Mouse (Mus musculus) liver, embryonic 16.5 days (tissue): ENCODE results near the gene Gabra3. TPM values are rescaled to one million over a fixed set of nuclear protein-coding genes. Genes with fewer than 3 reads are reported as not detected.

Experiments used
- ATAC-seq: fragments of 200-750 bp; cut with Nextera tagmentation; 2 replicates; pipeline ENCODE4 v1.8.0; 2017; ENCODE audit warnings: low read depth, mild to moderate bottlenecking, moderate number of reproducible peaks, moderate library complexity
- H3K27ac ChIP-seq: fragments of 300-500 bp; sonication (generic); 2 replicates; pipeline ENCODE4 v1.5.1; 2014; ENCODE audit warnings: mild to moderate bottlenecking, low read length
- H3K27me3 ChIP-seq: fragments of 300-500 bp; sonication (generic); 2 replicates; pipeline ENCODE4 v1.6.1; 2014; ENCODE audit warnings: low read depth, low read length, mixed read lengths; ENCODE audit not compliant: control insufficient read depth, insufficient read depth
- H3K36me3 ChIP-seq: fragments of 300-500 bp; sonication (generic); 2 replicates; pipeline ENCODE4 v1.6.1; 2014; ENCODE audit warnings: mild to moderate bottlenecking; ENCODE audit not compliant: control insufficient read depth, insufficient read depth
- H3K4me1 ChIP-seq: fragments of 300-500 bp; sonication (generic); 2 replicates; pipeline ENCODE4 v1.6.1; 2014; ENCODE audit warnings: low read depth, low read length, mixed read lengths; ENCODE audit not compliant: control insufficient read depth
- H3K4me2 ChIP-seq: fragments of 300-500 bp; sonication (generic); 2 replicates; pipeline ENCODE4 v1.6.1; 2014; ENCODE audit warnings: low read depth, low read length, mixed read lengths
- H3K4me3 ChIP-seq: fragments of 300-500 bp; sonication (generic); 2 replicates; pipeline ENCODE4 v1.5.1; 2014; ENCODE audit warnings: low read depth, mild to moderate bottlenecking, low read length
- H3K9ac ChIP-seq: fragments of 300-500 bp; sonication (generic); 2 replicates; pipeline ENCODE4 v1.6.1; 2014; ENCODE audit warnings: low read depth, low read length
- H3K9me3 ChIP-seq: fragments of 300-500 bp; sonication (generic); replicated peaks from 2 replicates; pipeline ENCODE4 v1.6.1; 2016; ENCODE audit warnings: low read length; ENCODE audit not compliant: control insufficient read depth
- WGBS: fragments of 180-500 bp; shearing (Covaris S2); extraction: QIAGEN DNeasy Blood & Tissue Kit; methylation state at CpG from one replicate; pipeline ENCODE4 v1.1.7; 2014; ENCODE audit not compliant: insufficient replicate concordance; 5-methylcytosine and 5-hydroxymethylcytosine counted together
- polyA plus RNA-seq: library from polyadenylated mRNA; unstranded; fragments of >200 nt; fragmentation: Nextera tagmentation; extraction: Ambion mirVana; gene quantifications from 2 replicates; pipeline ENCODE4 v1.2.1, GENCODE M21; 2015

Gene Gabra3
- polyA plus RNA-seq, result 0.11 and 0.19 TPM in 2 replicates

DNA sequence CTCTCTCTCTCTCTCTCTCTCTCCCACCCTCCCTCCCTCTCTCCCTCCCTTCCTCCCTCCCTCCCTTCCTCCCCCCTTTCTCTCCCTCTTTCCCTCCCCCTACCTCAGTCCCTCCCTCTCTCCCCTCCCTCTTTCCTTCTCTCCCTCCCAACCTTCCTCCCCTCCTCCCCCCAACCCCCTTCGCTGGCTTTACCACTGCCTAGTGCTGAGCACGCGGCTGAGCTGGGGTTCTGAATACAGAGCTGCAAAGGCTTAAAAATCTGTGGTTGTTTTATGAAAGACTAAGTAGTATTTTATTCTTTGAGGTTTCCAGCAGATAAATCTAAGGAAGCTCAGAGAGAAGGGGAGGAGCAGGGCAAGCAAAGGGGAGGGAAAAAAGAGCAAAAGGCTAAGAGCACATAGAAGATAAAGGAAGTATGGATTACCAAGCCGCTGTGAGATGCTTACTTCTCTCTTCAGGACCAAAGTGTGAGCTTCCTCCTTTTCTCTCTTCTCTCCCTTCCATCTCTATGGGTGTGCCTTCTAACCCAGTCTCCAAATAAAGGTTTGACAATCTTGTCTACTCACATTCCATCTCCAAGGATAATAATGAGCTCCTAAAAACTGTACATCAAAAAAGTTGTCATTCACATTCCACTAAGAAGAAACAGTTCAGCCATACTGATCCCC is at the start of gene Gabra3:
Gabra3 (minus strand) TSS at position 619 of the 669 bp plus-strand sequence.
- WGBS, result 19% methylated on average over 4 of the region's 4 CpGs
- ATAC-seq, result no peak
- Histone ChIP-seq H3K4me2 (no peak within 1 kb of the TSS), H3K27me3 (no peaks in the 10 kb centered on the region), H3K27ac (no peak within 1 kb of the TSS), H3K4me3 (no peak within 1 kb of the TSS), H3K36me3 (no peaks in the 10 kb centered on the region), H3K4me1 (no peaks in the 10 kb centered on the region), H3K9ac (no peak within 1 kb of the TSS), H3K9me3 (no peaks in the 10 kb centered on the region)

DNA sequence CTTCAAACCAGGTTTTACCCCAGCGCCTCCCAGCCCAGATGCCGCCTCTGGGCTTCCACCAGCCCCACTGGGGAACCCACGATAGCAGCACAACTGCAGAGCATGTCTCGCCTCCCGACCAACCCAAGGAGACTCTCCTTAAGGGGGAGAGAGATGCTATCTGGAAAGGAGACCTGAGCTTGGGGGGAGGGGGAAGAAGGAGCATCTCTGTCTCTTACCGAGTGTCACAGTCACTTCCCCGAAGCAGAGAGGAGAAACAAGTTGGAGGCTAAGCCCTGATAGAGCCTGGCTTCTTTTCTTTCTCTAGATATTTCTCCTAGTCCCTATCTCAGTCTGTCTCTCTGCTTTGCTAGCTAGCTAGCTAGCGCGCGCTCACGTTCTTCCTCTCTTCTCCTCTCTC is 859 bp downstream of the Gabra3 start:
- H3K4me3 ChIP-seq, result no peak overlapping the region
- WGBS, result 18% methylated on average over 11 of the region's 11 CpGs
- H3K4me1 ChIP-seq, result no peaks in the 10 kb centered on the region
- H3K9me3 ChIP-seq, result no peaks in the 10 kb centered on the region
- ATAC-seq, result no peak
- H3K27me3 ChIP-seq, result no peaks in the 10 kb centered on the region
- no peak overlapping the region for H3K4me2 ChIP-seq
- no peak overlapping the region for H3K27ac ChIP-seq
- H3K36me3 ChIP-seq, result no peaks in the 10 kb centered on the region
- H3K9ac ChIP-seq, result no peak overlapping the region

DNA sequence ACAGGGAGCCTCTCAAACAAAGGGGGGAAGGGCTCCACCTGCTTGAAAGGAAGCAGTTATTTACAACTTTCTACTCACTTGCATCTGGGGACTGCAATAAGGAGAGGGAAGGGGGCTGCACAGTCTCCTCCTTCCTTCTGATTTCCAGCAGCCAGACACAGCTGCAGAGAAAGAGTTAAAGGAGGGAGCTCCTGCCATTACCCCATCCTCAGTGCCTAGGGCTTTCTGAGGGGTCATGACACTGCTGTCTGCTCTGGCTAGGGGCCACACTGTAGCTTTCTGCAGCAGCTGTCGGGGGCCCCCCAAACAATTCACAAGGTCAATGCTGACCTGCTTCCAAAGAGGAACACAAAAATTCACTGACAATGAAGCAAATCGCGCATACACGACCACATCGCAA is 1.3 kb downstream of the Gabra3 start:
- Histone ChIP-seq H3K9me3 (no peaks in the 10 kb centered on the region), H3K27me3 (no peaks in the 10 kb centered on the region), H3K4me3 (no peak overlapping the region), H3K27ac (no peak overlapping the region), H3K4me1 (no peaks in the 10 kb centered on the region), H3K9ac (no peak overlapping the region), H3K36me3 (no peaks in the 10 kb centered on the region), H3K4me2 (no peak overlapping the region)
- no peak for ATAC-seq
- 20% methylated on average over 5 of the region's 5 CpGs for WGBS

DNA sequence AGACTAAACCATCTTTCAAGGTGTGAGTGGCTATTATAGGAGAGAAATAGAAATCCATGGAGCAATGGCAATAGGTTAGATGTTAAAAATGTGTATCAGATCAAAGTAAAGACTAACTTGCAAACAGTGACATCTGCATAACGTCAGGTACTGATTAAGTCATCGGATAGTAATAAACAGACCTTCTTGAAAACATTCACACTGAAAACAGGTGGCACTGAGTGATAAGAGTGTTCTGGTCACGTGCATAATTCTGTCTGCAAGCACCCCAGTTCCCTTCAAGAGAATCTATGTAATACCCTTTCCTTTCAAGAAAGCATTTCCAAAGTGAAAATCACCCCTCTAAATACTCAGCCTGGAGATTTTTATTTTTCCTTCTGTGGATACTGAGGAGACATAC is 6.0 kb downstream of the Gabra3 start:
- ATAC-seq, result peak; percentile 32; the same call in 1 of the 2 replicates
- H3K4me3 ChIP-seq, result no peak overlapping the region
- H3K9ac ChIP-seq, result no peak overlapping the region
- no peaks in the 10 kb centered on the region for H3K4me1 ChIP-seq
- no peak overlapping the region for H3K27ac ChIP-seq
- H3K27me3 ChIP-seq, result no peaks in the 10 kb centered on the region
- no peak overlapping the region for H3K4me2 ChIP-seq
- 22% methylated on average over 3 of the region's 3 CpGs for WGBS
- H3K36me3 ChIP-seq, result no peaks in the 10 kb centered on the region
- H3K9me3 ChIP-seq, result no peaks in the 10 kb centered on the region

DNA sequence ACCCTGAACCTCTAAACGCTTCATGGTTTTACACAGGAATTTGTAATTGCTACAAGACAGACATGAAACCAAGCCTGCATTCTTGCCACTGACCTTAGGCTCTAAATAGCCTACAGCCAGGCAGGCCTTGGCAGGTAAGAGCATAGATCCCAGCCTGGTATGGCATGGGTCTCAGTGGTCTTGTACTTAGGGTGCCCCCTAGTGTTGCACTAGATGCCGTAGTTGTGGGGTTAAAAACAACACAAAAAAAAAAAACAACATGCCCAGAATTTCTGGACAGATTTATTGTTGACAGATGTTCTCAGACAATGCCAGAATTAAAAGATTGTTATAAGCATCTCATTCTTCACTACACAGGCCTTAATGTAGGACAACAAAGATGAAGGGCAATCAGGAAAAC is 12.0 kb downstream of the Gabra3 start:
- Histone ChIP-seq H3K27me3 (no peaks in the 10 kb centered on the region), H3K27ac (no peak overlapping the region), H3K9me3 (no peaks in the 10 kb centered on the region), H3K4me3 (no peak overlapping the region), H3K9ac (no peak overlapping the region), H3K36me3 (no peaks in the 10 kb centered on the region), H3K4me1 (no peaks in the 10 kb centered on the region), H3K4me2 (no peak overlapping the region)
- no peak for ATAC-seq
- WGBS, result 49% methylated on average over 2 of the region's 2 CpGs

DNA sequence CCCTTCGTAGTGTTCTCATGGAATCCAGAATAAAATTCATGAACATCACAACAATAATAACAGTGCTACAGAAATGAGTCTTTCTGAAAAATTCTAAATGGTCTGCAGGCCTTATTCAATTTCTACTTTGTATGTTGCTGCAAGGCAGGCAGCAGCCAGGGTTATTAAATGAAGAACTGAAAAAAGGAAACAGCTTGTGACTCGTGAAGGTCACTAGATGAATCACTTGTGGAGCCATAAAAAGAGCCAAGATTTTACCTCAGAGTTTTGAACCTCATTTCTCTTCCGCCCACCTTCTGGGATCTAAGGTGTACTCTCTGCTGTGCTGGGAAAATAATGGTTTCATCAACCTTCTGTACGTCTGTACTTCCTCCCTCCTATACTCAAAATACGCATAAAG is 159.4 kb downstream of the Gabra3 start:
- WGBS, result 51% methylated on average over 5 of the region's 5 CpGs
- no peak overlapping the region for H3K4me2 ChIP-seq
- no peaks in the 10 kb centered on the region for H3K36me3 ChIP-seq
- H3K9me3 ChIP-seq, result no peaks in the 10 kb centered on the region
- H3K9ac ChIP-seq, result no peak overlapping the region
- no peaks in the 10 kb centered on the region for H3K4me1 ChIP-seq
- no peak overlapping the region for H3K27ac ChIP-seq
- no peaks in the 10 kb centered on the region for H3K27me3 ChIP-seq
- ATAC-seq, result no peak
- H3K4me3 ChIP-seq, result no peak overlapping the region

DNA sequence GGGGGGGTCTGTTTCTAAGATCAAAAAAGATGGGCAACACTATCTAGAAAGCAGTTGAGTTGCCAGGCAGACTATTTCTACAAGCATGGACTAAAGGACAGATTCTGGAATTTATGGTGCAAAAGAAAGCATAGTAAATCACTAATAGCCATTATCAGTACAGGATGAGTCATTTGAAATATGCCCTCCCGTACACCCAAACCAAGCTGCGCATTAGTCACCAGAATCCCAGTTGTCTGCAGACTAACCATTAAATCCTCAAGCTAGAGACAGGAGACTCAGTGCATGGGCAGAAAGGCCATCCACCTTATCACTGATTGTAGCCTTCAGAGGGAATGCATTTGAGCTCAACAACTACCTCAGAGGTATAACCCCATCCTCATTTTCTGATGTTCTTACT is 166.8 kb downstream of the Gabra3 start:
- Histone ChIP-seq H3K4me3 (no peak overlapping the region), H3K4me1 (no peaks in the 10 kb centered on the region), H3K36me3 (no peaks in the 10 kb centered on the region), H3K27me3 (no peaks in the 10 kb centered on the region), H3K4me2 (no peak overlapping the region), H3K9me3 (no peaks in the 10 kb centered on the region), H3K9ac (no peak overlapping the region), H3K27ac (no peak overlapping the region)
- no peak for ATAC-seq
- WGBS, result 88% methylated on average over 2 of the region's 2 CpGs

DNA sequence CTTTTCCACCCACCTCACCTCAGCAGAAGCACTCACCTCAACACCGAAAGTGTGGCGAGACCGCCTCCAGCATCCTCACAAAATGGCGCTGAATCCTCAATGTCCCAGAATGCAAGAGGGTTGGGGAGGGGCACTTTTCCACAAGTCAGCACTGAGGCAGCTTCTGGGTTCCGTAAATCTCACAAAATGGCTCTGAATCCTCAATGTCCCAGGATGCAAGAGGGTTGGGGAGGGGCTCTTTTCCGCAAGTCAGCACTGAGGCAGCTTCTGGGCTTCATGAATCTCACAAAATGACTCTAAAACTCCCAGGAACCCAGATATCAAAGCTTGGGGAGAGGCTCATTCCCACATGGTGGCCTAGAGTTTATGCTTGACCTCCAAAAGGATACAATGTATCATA is 269.9 kb downstream of the Gabra3 start, which contains the start of gene Magea10:
Magea10 (minus strand) TSS at position 101 of the 400 bp plus-strand sequence.
- no peak within 1 kb of the TSS for H3K9ac ChIP-seq
- H3K4me1 ChIP-seq, result no peaks in the 10 kb centered on the region
- no peaks in the 10 kb centered on the region for H3K36me3 ChIP-seq
- no peaks in the 10 kb centered on the region for H3K9me3 ChIP-seq
- WGBS, result 72% methylated on average over 6 of the region's 6 CpGs
- no peak within 1 kb of the TSS for H3K4me2 ChIP-seq
- no peak for ATAC-seq
- no peak within 1 kb of the TSS for H3K4me3 ChIP-seq
- no peak within 1 kb of the TSS for H3K27ac ChIP-seq
- no peaks in the 10 kb centered on the region for H3K27me3 ChIP-seq
